Mouse (Mus musculus) limb, embryonic 13.5 days (tissue): ENCODE measurements around the gene Atxn1. TPM values are rescaled to one million over a fixed set of nuclear protein-coding genes. Genes with fewer than 3 reads are reported as not detected.

ENCODE experiments used
- ATAC-seq: fragments of 200-750 bp; cut with Nextera tagmentation; 2 replicates; pipeline ENCODE4 v1.8.0; 2017; ENCODE audit warnings: low read depth, moderate number of reproducible peaks, moderate TSS enrichment; ENCODE audit not compliant: low FRiP score
- H3K27ac ChIP-seq: fragments of 300-500 bp; sonication (generic); 2 replicates; pipeline ENCODE4 v1.5.1; 2015; ENCODE audit warnings: inconsistent platforms, mild to moderate bottlenecking, moderate library complexity
- H3K27me3 ChIP-seq: fragments of 300-500 bp; sonication (generic); 2 replicates; pipeline ENCODE4 v1.6.1; 2015; ENCODE audit warnings: mild to moderate bottlenecking, inconsistent platforms
- H3K36me3 ChIP-seq: fragments of 300-500 bp; sonication (generic); 2 replicates; pipeline ENCODE4 v1.6.1; 2015; ENCODE audit warnings: inconsistent platforms, mild to moderate bottlenecking, moderate library complexity
- H3K4me1 ChIP-seq: fragments of 300-500 bp; sonication (generic); 2 replicates; pipeline ENCODE4 v1.6.1; 2015; ENCODE audit warnings: inconsistent platforms
- H3K4me2 ChIP-seq: fragments of 300-500 bp; sonication (generic); replicated peaks from 2 replicates; pipeline ENCODE4 v1.6.1; 2015; ENCODE audit warnings: inconsistent platforms, mild to moderate bottlenecking, moderate library complexity
- H3K4me3 ChIP-seq: fragments of 300-500 bp; sonication (generic); 2 replicates; pipeline ENCODE4 v1.5.1; 2015; ENCODE audit warnings: moderate library complexity, mild to moderate bottlenecking, inconsistent platforms
- H3K9ac ChIP-seq: fragments of 300-500 bp; sonication (generic); 2 replicates; pipeline ENCODE4 v1.6.1; 2015; ENCODE audit warnings: mild to moderate bottlenecking, inconsistent platforms
- H3K9me3 ChIP-seq: fragments of 300-500 bp; sonication (generic); 2 replicates; pipeline ENCODE4 v1.6.1; 2016; ENCODE audit warnings: inconsistent platforms
- WGBS: fragments of 180-500 bp; shearing (Covaris S2); methylation state at CpG from one replicate; pipeline ENCODE4 v1.1.7; 2015; 5-methylcytosine and 5-hydroxymethylcytosine counted together
- polyA plus RNA-seq: library from polyadenylated mRNA; unstranded; fragments of >200 nt; fragmentation: Nextera tagmentation; extraction: Ambion mirVana; gene quantifications from 2 replicates; pipeline ENCODE4 v1.2.1, GENCODE M21; 2015

Gene Atxn1
- polyA plus RNA-seq, 1 experiment from 2014 or later: 6.0 TPM

DNA sequence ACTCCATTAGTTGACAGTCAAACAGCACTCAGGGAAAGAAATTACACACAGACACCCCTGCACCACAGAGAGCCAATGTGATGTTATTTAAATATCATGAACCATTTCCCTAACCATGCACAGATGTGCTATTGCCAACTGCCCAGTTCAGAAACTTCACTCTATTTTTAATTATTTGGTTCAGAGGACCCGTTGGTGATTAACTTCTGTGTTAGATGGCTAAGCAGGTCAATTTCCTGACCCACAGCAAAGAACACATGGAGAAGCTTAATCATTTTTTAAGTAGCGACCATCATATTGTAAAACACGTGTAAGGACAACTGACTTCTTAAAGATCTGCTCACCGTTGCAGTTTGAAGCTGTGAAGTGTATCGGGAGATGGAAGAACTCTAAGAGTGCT lies 26.7 kb downstream of the Atxn1 start:
- Histone ChIP-seq H3K9me3 (no peaks in the 10 kb centered on the region), H3K4me3 (no peak overlapping the region), H3K4me1 (no peaks in the 10 kb centered on the region), H3K27me3 (no peaks in the 10 kb centered on the region), H3K4me2 (no peak overlapping the region), H3K27ac (no peak overlapping the region), H3K9ac (no peak overlapping the region), H3K36me3 (peaks cover 12% of the 10 kb centered on the region)
- 31% methylated on average over 5 of the region's 5 CpGs for WGBS
- no peak for ATAC-seq

DNA sequence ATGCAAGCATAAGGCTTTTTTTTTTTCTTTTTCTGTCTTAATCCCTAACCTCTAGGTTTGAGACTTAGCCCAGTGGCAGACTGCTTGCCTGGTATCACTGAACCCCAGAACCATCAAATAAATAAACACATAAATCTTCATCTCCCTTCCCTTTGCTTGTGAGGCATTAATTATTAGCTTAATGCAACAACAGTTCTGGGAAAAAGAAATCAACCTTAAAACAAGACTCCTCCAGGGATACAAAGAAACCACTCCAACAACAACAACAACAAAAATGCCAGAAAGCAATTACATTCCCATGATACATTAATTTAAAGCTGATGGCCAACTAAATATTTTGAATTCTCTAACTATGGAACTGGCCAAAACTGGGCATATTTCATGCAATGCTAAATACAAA lies 28.0 kb downstream of the Atxn1 start:
- H3K4me2 ChIP-seq: no peak overlapping the region
- H3K4me1 ChIP-seq: no peaks in the 10 kb centered on the region
- no peaks in the 10 kb centered on the region for H3K27me3 ChIP-seq
- peaks cover 6% of the 10 kb centered on the region; the same call in 1 of the 2 replicates for H3K36me3 ChIP-seq
- no peaks in the 10 kb centered on the region for H3K9me3 ChIP-seq
- no peak for ATAC-seq
- H3K4me3 ChIP-seq: no peak overlapping the region
- H3K27ac ChIP-seq: no peak overlapping the region
- H3K9ac ChIP-seq: no peak overlapping the region

DNA sequence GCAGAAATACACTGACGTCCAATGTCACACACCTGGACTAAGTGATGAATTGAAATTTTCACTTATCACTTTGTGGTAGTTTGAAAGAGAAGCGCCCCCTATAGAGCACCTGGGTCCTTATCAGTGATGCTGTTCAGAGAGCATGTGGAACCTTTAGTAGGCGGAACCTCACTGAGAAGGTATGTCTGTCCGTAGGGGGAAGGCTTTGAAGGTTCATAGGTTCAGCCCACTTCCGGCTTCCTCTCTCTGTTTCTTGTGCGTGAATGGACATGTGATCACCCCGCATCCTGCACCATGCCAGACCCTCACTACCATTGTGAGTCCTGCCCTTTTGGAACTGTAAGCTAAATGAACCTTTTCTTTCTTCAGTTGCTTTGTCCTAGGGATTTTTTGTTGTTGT lies 29.0 kb downstream of the Atxn1 start:
- H3K4me2 ChIP-seq: no peak overlapping the region
- ATAC-seq: no peak; the same call in 1 of the 2 replicates
- H3K36me3 ChIP-seq: peaks cover 2% of the 10 kb centered on the region; the same call in 1 of the 2 replicates
- no peaks in the 10 kb centered on the region for H3K9me3 ChIP-seq
- no peaks in the 10 kb centered on the region for H3K27me3 ChIP-seq
- H3K27ac ChIP-seq: no peak overlapping the region
- no peak overlapping the region for H3K4me3 ChIP-seq
- H3K9ac ChIP-seq: no peak overlapping the region
- WGBS: 72% methylated on average over 7 of the region's 7 CpGs
- no peaks in the 10 kb centered on the region for H3K4me1 ChIP-seq

DNA sequence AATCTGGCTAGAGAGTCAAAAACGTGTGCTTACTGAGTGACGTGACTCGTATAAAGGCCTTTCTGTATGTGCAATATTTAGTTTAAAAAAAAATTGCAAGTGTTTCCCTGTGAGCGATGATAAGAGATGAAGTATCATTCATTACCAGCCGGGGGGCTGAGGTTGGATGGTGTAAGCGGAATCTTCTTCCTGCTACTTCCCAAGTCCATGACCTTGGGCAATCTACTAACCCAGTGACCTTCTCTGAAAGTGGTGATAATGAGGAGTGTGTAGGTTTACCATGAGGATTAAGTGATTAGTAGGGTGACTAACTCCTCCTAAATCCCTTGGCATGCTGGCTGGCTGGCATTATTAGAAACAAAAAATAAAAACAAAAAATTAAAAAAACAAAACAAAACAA lies 30.0 kb downstream of the Atxn1 start:
- no peak overlapping the region for H3K27ac ChIP-seq
- no peak overlapping the region for H3K4me2 ChIP-seq
- no peaks in the 10 kb centered on the region for H3K27me3 ChIP-seq
- no peak overlapping the region for H3K4me3 ChIP-seq
- no peak overlapping the region for H3K9ac ChIP-seq
- 77% methylated on average over 6 of the region's 6 CpGs for WGBS
- no peaks in the 10 kb centered on the region for H3K4me1 ChIP-seq
- ATAC-seq: no peak
- H3K36me3 ChIP-seq: no peaks in the 10 kb centered on the region
- no peaks in the 10 kb centered on the region for H3K9me3 ChIP-seq

DNA sequence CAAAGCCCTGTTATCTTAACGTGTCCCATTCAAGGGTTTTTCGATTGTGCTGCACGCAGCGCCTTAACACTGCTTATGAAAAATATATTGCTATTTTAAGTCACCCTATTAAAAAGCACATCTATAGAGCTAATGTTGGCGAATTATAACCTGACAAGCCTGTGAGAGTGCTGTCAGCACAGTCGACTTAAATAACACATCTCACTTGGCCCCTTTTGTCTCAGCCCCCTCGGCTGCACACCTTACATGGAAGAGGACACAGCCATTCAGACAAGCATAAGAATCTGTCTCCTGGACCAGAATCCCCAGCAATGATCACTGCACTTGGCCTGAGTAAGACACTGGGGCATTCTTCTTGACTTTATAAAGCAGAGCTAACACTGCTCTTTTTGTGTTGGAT lies 30.7 kb downstream of the Atxn1 start:
- ATAC-seq: no peak
- Histone ChIP-seq H3K27me3 (no peaks in the 10 kb centered on the region), H3K27ac (no peak overlapping the region), H3K4me2 (no peak overlapping the region), H3K4me1 (no peaks in the 10 kb centered on the region), H3K36me3 (no peaks in the 10 kb centered on the region), H3K4me3 (no peak overlapping the region), H3K9me3 (no peaks in the 10 kb centered on the region), H3K9ac (no peak overlapping the region)
- 69% methylated on average over 7 of the region's 7 CpGs for WGBS

DNA sequence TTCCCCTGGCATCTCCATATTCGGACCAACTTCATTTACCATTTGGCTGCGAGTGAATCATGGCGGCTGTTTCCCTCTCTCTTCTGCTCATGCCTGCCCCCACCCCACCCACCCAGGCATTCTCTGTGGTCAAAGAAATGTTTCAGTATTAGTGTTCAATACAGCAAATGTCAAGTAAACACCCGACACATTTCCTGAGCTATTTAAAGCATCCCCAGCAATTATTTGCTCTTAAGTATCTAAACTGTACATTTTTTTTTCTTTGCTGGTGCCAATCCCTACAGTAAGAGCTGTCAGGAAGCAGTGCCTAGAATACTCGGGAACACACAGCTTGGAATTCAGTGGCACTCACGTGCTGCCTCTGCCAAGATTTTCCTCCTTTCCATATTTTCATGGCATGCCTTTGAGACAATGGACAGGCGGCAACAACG lies 32.3 kb downstream of the Atxn1 start:
- no peak for ATAC-seq
- Histone ChIP-seq H3K9me3 (no peaks in the 10 kb centered on the region), H3K4me1 (no peaks in the 10 kb centered on the region), H3K27me3 (no peaks in the 10 kb centered on the region), H3K4me3 (no peak overlapping the region), H3K9ac (no peak overlapping the region), H3K36me3 (no peaks in the 10 kb centered on the region), H3K27ac (no peak overlapping the region), H3K4me2 (no peak overlapping the region)
- WGBS: 83% methylated on average over 8 of the region's 8 CpGs

DNA sequence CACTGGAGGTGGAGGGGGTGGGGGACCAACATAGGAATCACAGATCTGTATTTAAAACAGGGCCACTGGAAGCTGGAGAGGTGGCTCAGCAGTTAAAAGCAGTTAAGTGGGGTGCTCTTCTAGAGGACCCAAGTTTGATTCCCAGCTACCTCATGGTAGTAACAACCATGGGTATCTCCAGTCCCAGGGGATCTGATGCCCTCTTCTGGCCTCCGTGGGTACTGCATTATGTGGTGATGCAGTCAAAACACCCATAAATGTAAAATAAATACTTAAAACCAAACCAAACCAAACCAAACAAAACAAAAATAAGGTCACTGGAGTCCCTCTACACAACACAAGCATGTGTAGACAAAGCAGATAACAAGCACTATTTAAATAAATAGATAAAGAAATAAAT lies 32.9 kb downstream of the Atxn1 start:
- H3K27me3 ChIP-seq: no peaks in the 10 kb centered on the region
- H3K4me1 ChIP-seq: no peaks in the 10 kb centered on the region
- ATAC-seq: no peak
- WGBS: 70% methylated on average over 1 of the region's 1 CpGs
- H3K9ac ChIP-seq: no peak overlapping the region
- H3K27ac ChIP-seq: no peak overlapping the region
- H3K4me2 ChIP-seq: no peak overlapping the region
- H3K4me3 ChIP-seq: no peak overlapping the region
- no peaks in the 10 kb centered on the region for H3K9me3 ChIP-seq
- H3K36me3 ChIP-seq: no peaks in the 10 kb centered on the region

DNA sequence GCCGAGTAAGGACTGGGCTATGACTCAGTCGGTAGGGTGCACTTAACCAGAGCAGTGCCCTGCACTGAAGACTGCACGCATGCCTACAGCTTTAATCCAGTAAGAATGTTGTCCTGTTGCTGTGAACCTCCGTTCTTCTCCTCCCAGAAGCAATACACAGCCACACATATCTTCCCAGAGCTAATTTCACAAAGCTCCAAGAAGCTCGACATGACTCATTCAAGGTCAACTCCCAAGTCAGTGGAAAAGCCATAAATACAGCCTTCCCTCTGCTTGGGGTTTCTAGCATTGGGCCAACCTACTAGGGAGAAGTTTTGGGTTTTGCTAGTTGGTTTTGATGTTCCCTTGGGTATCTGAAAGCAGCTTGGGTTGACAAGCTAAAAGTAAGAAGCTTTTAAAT lies 33.6 kb downstream of the Atxn1 start:
- 85% methylated on average over 5 of the region's 5 CpGs for WGBS
- no peak overlapping the region for H3K27ac ChIP-seq
- no peak overlapping the region for H3K4me2 ChIP-seq
- no peaks in the 10 kb centered on the region for H3K36me3 ChIP-seq
- no peaks in the 10 kb centered on the region for H3K27me3 ChIP-seq
- no peaks in the 10 kb centered on the region for H3K9me3 ChIP-seq
- no peaks in the 10 kb centered on the region for H3K4me1 ChIP-seq
- H3K4me3 ChIP-seq: no peak overlapping the region
- ATAC-seq: no peak
- H3K9ac ChIP-seq: no peak overlapping the region

DNA sequence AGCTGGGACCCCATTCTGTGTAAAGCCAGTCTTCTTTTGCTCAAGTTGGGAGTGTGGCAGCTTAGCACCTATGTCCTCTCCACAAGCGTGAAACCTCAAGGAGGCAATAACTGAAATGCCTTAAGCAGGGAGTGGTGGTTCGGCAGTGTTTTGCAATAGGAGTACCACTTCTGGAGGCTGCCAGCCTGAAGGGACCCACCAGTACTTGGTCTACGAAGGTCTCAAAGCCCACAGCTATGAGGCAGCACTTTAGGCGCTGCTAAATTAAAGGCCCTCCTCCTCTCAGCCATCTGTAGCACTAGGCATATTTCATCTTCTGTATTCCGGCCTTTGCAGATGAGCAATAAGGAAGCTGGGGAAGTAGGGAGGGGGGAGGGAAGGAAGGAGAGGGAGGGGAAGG lies 35.1 kb downstream of the Atxn1 start:
- Histone ChIP-seq H3K4me1 (no peaks in the 10 kb centered on the region; the same call in 1 of the 2 replicates), H3K9me3 (no peaks in the 10 kb centered on the region), H3K36me3 (no peaks in the 10 kb centered on the region), H3K4me3 (no peak overlapping the region), H3K4me2 (no peak overlapping the region), H3K27ac (no peak overlapping the region), H3K27me3 (no peaks in the 10 kb centered on the region), H3K9ac (no peak overlapping the region)
- WGBS: 65% methylated on average over 5 of the region's 5 CpGs
- no peak for ATAC-seq

DNA sequence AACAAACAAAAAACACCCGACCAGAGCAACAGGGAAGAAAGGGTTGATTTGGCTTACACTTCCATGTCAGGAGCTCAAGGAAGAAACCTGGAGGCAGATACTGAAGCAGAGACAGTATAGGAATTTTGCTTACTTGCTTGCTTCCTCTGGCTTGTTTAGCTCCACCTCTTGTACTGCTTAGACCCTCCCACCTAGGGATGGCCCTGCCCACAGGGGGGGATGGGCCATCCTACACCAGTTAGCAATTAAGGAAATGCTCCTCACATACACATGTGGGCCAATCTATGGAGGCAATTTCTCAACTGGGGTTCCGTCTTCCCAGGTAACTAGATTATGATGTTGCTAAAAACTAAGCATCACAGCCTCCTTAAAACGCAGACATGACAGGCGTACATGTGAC lies 39.5 kb downstream of the Atxn1 start:
- Histone ChIP-seq H3K9me3 (no peaks in the 10 kb centered on the region), H3K4me1 (peaks cover 3% of the 10 kb centered on the region), H3K36me3 (no peaks in the 10 kb centered on the region), H3K9ac (no peak overlapping the region), H3K27me3 (no peaks in the 10 kb centered on the region), H3K27ac (no peak overlapping the region), H3K4me3 (no peak overlapping the region), H3K4me2 (no peak overlapping the region)
- 78% methylated on average over 4 of the region's 4 CpGs for WGBS
- no peak for ATAC-seq

DNA sequence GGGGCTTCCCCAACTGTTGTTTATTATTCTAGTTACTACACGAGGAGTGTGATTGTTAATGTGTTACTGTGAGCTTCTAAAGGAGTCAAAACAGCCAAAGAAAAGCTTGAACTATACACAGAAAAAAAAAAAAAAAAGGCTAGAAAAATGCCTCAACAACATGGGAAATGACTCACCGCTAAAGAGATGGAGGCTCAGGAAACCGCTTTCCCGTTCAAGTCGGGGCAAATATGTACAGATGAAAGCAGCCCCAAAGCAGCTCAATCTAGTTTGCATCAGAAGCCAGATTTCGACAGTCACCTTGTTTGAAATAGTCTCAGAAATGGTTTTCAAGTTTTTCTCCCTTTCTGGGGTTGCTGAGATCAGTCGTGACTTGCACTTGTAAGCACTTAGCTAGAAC lies 40.3 kb downstream of the Atxn1 start:
- WGBS: 71% methylated on average over 7 of the region's 7 CpGs
- no peak for ATAC-seq
- H3K4me2 ChIP-seq: no peak overlapping the region
- H3K9me3 ChIP-seq: no peaks in the 10 kb centered on the region
- H3K4me3 ChIP-seq: no peak overlapping the region
- no peaks in the 10 kb centered on the region for H3K27me3 ChIP-seq
- peaks cover 3% of the 10 kb centered on the region for H3K4me1 ChIP-seq
- H3K9ac ChIP-seq: no peak overlapping the region
- no peaks in the 10 kb centered on the region for H3K36me3 ChIP-seq
- H3K27ac ChIP-seq: no peak overlapping the region

DNA sequence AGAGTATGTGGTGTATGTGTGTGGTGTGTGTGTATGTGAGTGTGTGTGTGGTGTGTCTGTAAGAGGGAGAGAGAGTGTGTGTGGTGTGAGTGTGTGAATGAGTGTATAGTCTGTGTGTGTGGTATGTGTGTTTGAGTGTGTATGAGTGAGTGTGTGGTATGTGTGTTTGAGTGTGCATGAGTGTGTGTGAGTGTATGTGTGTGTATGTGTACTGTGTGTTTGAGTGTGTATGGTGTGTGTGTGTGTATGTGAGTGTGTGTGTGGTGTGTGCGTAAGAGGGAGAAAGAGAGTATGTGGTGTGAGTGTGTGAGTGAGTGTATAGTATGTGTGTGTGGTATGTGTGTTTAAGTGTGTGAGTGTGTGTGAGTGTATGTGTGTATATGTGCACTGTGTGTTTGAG lies 41.7 kb downstream of the Atxn1 start:
- Histone ChIP-seq H3K36me3 (no peaks in the 10 kb centered on the region), H3K4me1 (peaks cover 3% of the 10 kb centered on the region), H3K9ac (no peak overlapping the region), H3K27me3 (no peaks in the 10 kb centered on the region), H3K4me2 (no peak overlapping the region), H3K4me3 (no peak overlapping the region), H3K27ac (no peak overlapping the region), H3K9me3 (no peaks in the 10 kb centered on the region)
- no peak for ATAC-seq
- WGBS: 96% methylated on average over 1 of the region's 1 CpGs

DNA sequence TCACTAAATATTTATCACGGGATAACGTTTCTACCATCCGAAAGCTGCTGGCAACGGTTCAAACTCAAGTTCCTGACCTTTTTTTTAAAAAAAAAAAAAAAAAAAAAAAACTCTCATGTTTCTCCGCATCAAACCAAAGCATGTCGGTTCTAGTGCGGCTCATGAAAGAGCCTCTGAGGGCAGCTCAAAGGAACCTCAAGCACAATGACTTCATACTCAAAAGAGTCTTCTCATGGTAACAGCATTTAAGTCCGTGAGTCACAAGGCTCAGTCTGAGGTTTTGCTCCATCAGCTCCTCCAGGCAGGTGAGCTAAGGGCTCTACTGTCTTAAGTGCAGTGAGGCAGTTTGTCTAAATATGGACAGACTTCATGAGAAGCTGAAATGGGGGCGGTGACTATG lies 42.3 kb downstream of the Atxn1 start:
- Histone ChIP-seq H3K9ac (no peak overlapping the region), H3K4me1 (peaks cover 3% of the 10 kb centered on the region), H3K27me3 (no peaks in the 10 kb centered on the region), H3K4me3 (no peak overlapping the region), H3K36me3 (no peaks in the 10 kb centered on the region), H3K9me3 (no peaks in the 10 kb centered on the region), H3K27ac (no peak overlapping the region), H3K4me2 (no peak overlapping the region)
- WGBS: 51% methylated on average over 9 of the region's 9 CpGs
- no peak for ATAC-seq
